Mouse (Mus musculus): ENCODE results near the gene Snx12.
A peak's percentile ranks its signal among the peaks of the same experiment; 100 is the strongest.
"Not testable (repeated sequence)": the region's sequence is repeated elsewhere in the genome, so short reads cannot be mapped to it uniquely, and the experiment has no call there.

Gene Snx12

DNA sequence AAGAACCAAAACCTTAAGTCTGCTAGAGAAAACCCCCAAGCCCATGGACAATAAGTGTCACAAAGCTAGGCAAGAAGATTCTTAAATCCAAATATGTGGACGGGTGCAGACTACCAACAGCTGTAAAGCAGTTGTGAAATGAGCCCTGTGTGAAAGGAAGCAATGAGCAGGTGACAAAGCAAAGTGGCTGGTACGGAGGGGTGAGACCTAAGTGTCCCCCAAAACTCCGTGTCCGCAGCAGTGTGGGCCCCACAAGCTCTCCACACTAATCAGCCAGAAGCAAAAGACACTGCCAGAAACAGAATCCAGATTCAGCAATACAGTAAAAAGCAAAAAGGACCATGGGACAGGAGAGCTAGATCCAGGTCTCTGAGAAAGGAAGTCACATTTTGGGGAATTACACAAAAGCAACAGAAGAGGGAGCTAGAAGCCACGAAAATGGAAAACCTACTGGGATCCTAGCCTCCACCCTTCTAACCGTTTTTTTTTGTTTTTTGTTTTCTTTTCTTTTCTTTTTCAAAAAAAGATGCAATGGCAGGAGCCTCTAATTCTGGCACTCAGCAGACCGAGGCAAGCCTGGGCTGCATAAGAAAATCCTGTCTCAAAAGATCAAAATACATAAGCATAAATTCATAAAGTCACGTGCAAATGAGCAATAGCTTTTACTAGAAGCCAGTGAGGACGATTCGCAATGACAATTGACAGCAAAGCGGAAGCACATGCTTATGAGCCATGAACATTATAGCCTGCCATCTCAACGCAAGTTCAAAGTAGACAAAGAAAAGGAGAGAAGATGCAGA is 90.2 kb downstream of the Snx12 start:
- DNase-seq: no peak

DNA sequence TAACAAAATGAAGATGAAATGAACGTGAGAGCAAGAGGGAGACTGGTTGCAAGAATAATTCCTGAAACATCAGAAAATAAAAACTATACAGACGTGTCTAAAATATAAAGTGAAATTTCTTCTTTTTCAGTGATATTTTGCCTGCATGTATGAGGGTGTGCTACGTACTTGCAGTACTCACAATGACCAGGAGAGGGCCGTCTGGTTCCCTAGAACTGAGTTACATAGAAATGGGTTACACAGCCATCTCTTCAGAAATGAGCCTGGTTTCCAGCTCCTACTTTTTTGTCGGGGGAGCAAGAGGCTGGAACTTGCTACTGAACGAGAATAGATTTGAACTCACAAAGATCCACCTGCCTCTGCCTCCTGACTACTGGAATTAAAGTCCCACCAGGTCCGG is 91.4 kb downstream of the Snx12 start:
- peak; percentile 64 to 83 for DNase-seq

DNA sequence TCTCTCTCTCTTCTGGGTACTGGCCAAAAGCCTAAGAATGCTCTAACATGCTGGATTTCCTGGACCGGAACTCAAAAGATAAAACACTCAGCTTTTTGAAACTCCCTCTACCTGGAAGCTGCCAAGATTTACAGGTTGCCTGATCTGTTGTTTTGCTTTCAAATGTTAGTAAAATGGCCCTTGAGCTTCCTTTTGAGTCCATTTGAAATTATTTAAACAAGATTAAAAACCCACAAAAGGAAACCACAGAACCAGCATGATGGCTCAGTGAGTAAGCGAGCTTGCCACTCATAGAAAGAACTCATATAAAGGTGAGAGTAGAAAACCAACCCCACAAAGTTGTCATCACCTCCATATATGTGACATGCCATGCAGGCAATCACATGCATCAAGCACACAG is 93.8 kb downstream of the Snx12 start:
- DNase-seq: no peak

GRCm38 (mm10) chrX:101126977-101127376 is 95.4 kb downstream of the Snx12 start:
- DNase-seq: no peak

DNA sequence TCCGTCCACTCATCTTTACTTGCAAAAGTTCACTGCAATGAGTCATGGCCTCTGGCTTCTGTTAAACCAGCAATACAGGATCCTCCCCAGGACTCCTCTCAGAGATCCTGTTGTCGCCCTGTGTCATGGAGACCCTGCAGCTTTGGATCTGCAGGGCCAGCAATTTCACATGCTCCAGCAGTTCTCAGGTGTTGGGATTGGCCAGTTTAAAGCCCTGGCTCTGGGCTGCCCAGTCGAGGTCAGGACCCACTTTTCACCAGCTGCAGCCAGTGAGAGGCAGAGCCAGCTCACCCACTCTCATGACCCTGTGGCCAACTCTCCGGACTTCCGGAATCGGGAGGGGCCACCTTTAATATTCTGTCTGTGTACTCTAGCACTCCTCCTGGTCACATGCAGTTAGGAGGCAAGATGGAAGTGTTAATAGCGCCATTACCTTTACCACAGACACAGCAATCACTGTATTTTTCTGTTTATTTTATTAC is 95.8 kb downstream of the Snx12 start:
- DNase-seq: peak; percentile 7 to 51

- no peak for DNase-seq
Observed at GRCm38 (mm10) chrX:101120546-101120945, 101.8 kb downstream of the Snx12 start.

GRCm38 (mm10) chrX:101085920-101086319 is 136.4 kb downstream of the Snx12 start, which contains the start of gene Slc7a3:
TSS of gene Slc7a3 (minus strand) at chrX:101086020.
- no peak for DNase-seq

DNA sequence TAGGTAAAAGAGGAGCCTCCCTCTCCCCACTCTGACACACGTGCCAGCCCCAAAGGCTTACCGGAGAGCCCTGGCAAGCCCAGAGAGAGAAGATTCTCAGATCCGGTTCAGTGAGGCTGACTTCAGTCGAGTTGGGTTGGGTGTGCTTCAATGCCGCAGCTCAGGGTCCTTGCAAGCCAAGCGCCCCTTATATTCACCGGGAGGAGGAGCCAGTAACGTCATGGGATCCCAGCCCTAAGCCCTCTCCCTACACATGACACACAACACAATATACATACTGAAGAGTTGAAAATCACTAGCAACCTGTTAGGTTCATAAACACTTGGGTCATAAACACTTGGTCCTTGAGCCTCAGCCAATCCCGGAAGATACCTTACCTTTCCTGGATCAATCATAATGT is 137.2 kb downstream of the Snx12 start:
- not testable (repeated sequence) for DNase-seq

- DNase-seq: no peak
Observed at GRCm38 (mm10) chrX:101084192-101084591, 138.2 kb downstream of the Snx12 start.

DNA sequence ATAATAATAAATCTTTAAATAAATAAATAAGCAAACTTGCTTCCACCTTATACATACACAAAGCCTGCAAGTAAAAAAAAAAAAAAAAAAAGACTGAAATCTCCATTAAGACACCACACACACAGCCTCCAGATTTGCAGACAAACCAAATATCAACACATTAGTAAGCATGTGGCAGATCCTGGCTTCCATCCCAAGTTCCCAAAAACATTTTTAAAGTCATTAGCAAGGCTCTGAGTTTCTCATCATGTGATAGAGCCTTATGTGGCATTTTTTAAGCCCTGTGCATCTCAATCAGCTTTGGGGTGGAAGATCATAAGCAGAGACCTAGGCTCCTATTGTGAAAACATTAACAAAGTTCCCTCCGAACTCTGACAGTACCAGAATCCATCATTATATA is 157.1 kb downstream of the Snx12 start:
- no peak for DNase-seq

GRCm38 (mm10) chrX:101063503-101063902 is 158.9 kb downstream of the Snx12 start:
- DNase-seq: no peak

DNA sequence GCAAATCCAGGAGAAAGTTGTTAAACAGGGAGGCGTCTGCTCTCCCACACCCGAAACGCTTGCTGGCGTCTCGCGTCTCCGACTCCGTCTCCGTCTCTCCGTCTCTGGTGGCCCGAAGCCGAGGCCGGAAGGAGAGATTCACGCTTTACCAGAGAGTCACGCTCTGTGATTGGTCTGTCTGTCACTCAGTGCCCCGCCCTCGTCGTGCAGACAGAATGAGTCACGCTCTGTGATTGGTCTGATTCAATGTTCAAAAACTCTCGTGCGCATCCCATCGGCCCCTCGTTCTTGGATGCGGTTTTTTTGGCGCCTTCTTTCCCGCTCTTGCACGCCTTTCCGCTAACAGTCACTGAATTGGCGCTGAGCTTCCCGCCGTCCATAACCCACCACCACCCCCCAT is 162.8 kb downstream of the Snx12 start, which contains the start of gene Tex11:
Tex11 (minus strand) TSS at position 127 of the 400 bp plus-strand sequence.
- no peak for DNase-seq
